Mouse (Mus musculus) spleen, postnatal 36 days (tissue): Measurements from ENCODE around the gene Krtap12-1.
"Not testable (repeated sequence)": the region's sequence is repeated elsewhere in the genome, so short reads cannot be mapped to it uniquely, and the experiment has no call there.

ENCODE experiments used
- DNase-seq, 2 experiments: peaks; one replicate each; pipeline ENCODE4 v3.0.0; 2022; ENCODE audit warnings: low spot score in 2 of 2, mixed read lengths in 1 of 2

The Krtap12-1 gene

GRCm38 (mm10) chr10:77741924-77742688 lies 21.7 kb downstream of the Krtap12-1 start, which contains the start of gene Gm18596:
Gene Gm18596, minus strand, starts transcription at chr10:77742638.
- not testable (repeated sequence) for DNase-seq

- DNase-seq = not testable (repeated sequence)
These were observed 30.3 kb downstream of the Krtap12-1 start for GRCm38 (mm10) chr10:77750686-77751085.

- DNase-seq = not testable (repeated sequence)
These were observed 30.9 kb downstream of the Krtap12-1 start, which contains the start of gene Gm9736 for GRCm38 (mm10) chr10:77751254-77751653. Gene Gm9736, minus strand, starts transcription at chr10:77751354.

- DNase-seq = not testable (repeated sequence)
These were observed 31.9 kb downstream of the Krtap12-1 start for GRCm38 (mm10) chr10:77752312-77752711.

GRCm38 (mm10) chr10:77753448-77753847 lies 33.0 kb downstream of the Krtap12-1 start:
- no peak for DNase-seq

GRCm38 (mm10) chr10:77759582-77759981 lies 39.2 kb downstream of the Krtap12-1 start, which contains the start of gene Gm3233:
Gene Gm3233, minus strand, starts transcription at chr10:77759682.
- DNase-seq = not testable (repeated sequence)

GRCm38 (mm10) chr10:77769727-77770126 lies 49.3 kb downstream of the Krtap12-1 start:
- DNase-seq = no peak
